Mouse (Mus musculus) urinary bladder, adult 18-20 months (tissue): Measurements from ENCODE around the gene Ppp1r12a.

ENCODE experiments used
- DNase-seq, 2 experiments: peaks; one replicate each; pipeline ENCODE4 v3.0.0; 2022; ENCODE audit warnings: low spot score in 2 of 2, mixed read lengths in 2 of 2

The Ppp1r12a gene

GRCm38 (mm10) chr10:108290046-108290445 is 128.1 kb downstream of the Ppp1r12a start:
- no peak for DNase-seq

GRCm38 (mm10) chr10:108291688-108292471 is 129.9 kb downstream of the Ppp1r12a start:
- no peak for DNase-seq

- no peak for DNase-seq
These were observed 130.7 kb downstream of the Ppp1r12a start for GRCm38 (mm10) chr10:108292651-108293050.

- peak in 1 of 2 experiments; percentile 16 for DNase-seq
These were observed 131.7 kb downstream of the Ppp1r12a start for GRCm38 (mm10) chr10:108293620-108294195.

- no peak for DNase-seq
These were observed 132.8 kb downstream of the Ppp1r12a start for GRCm38 (mm10) chr10:108294766-108295165.

GRCm38 (mm10) chr10:108296446-108296845 is 134.5 kb downstream of the Ppp1r12a start:
- DNase-seq: no peak

GRCm38 (mm10) chr10:108298261-108298660 is 136.3 kb downstream of the Ppp1r12a start:
- DNase-seq: no peak

- DNase-seq: no peak
These were observed 137.0 kb downstream of the Ppp1r12a start for GRCm38 (mm10) chr10:108298841-108299545.

GRCm38 (mm10) chr10:108299828-108300227 is 137.8 kb downstream of the Ppp1r12a start:
- no peak for DNase-seq

- peak; percentile 69 to 71 for DNase-seq
These were observed 138.8 kb downstream of the Ppp1r12a start for GRCm38 (mm10) chr10:108300843-108301242.

GRCm38 (mm10) chr10:108307772-108308171 is 145.8 kb downstream of the Ppp1r12a start:
- DNase-seq: no peak

- DNase-seq: no peak
These were observed 148.2 kb downstream of the Ppp1r12a start for GRCm38 (mm10) chr10:108310195-108310594.

- no peak for DNase-seq
These were observed 149.4 kb downstream of the Ppp1r12a start for GRCm38 (mm10) chr10:108311396-108311795.

GRCm38 (mm10) chr10:108313845-108314244 is 151.9 kb downstream of the Ppp1r12a start:
- no peak for DNase-seq

- no peak for DNase-seq
These were observed 152.4 kb downstream of the Ppp1r12a start for GRCm38 (mm10) chr10:108314396-108314795.

- no peak for DNase-seq
These were observed 153.2 kb downstream of the Ppp1r12a start for GRCm38 (mm10) chr10:108315236-108315635.

- no peak for DNase-seq
These were observed 166.4 kb downstream of the Ppp1r12a start for GRCm38 (mm10) chr10:108328356-108328755.

- no peak for DNase-seq
These were observed 167.0 kb downstream of the Ppp1r12a start for GRCm38 (mm10) chr10:108328983-108329382.

GRCm38 (mm10) chr10:108329771-108330170 is 167.8 kb downstream of the Ppp1r12a start:
- no peak for DNase-seq

- peak; percentile 9 to 35 for DNase-seq
These were observed 169.0 kb downstream of the Ppp1r12a start for GRCm38 (mm10) chr10:108330964-108331363.

GRCm38 (mm10) chr10:108331784-108332561 is 170.0 kb downstream of the Ppp1r12a start, which contains the start of gene Pawr:
Gene Pawr, plus strand, starts transcription at chr10:108332121.
- DNase-seq: peak; percentile 79 to 81
